Mouse (Mus musculus) gastrocnemius, adult 8-10 months (tissue): ENCODE data around the gene Smim13. TPM values are rescaled to one million over a fixed set of nuclear protein-coding genes. Genes with fewer than 3 reads are reported as not detected.
A peak's percentile ranks its signal among the peaks of the same experiment; 100 is the strongest.
"Not testable (repeated sequence)": the region's sequence is repeated elsewhere in the genome, so short reads cannot be mapped to it uniquely, and the experiment has no call there.

Experiments
- DNase-seq, 2 experiments: peaks; one replicate each; pipeline ENCODE4 v3.0.0; 2022; ENCODE audit warnings: low spot score in 2 of 2
- total RNA-seq, 4 experiments: library from RNA; stranded (reverse); gene quantifications; 2 replicates each; pipeline ENCODE4 v1.2.4; 2022

The Smim13 gene
- total RNA-seq, 4 experiments from 2014 or later: 37.3 to 49.1 (median 39.6) TPM

- DNase-seq: no peak
These were observed 11.4 kb upstream of the Smim13 start for GRCm38 (mm10) chr13:41238035-41238804.

- DNase-seq: no peak
These were observed 10.9 kb upstream of the Smim13 start for GRCm38 (mm10) chr13:41238805-41239130.

DNA sequence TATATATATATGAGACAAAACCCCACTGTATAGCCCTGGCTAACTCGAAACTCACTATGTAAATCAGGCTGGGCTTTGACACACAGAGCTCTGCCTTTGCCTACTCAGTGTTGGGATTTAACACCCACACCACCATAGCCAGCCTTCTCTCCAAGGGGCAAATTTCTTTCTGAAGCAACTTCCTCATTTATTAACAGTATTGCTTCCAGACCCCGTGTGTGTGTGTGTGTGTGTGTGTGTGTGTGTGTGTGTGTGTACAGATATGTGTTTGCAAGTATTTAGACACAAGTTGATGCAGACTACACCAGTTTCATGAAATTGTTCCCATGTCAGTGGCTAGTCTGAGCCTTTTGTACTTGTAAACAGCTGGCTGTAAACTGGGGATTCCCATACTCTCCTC lies 8.1 kb upstream of the Smim13 start:
- DNase-seq: no peak

- no peak for DNase-seq
These were observed 5.3 kb upstream of the Smim13 start for GRCm38 (mm10) chr13:41244306-41244830.

DNA sequence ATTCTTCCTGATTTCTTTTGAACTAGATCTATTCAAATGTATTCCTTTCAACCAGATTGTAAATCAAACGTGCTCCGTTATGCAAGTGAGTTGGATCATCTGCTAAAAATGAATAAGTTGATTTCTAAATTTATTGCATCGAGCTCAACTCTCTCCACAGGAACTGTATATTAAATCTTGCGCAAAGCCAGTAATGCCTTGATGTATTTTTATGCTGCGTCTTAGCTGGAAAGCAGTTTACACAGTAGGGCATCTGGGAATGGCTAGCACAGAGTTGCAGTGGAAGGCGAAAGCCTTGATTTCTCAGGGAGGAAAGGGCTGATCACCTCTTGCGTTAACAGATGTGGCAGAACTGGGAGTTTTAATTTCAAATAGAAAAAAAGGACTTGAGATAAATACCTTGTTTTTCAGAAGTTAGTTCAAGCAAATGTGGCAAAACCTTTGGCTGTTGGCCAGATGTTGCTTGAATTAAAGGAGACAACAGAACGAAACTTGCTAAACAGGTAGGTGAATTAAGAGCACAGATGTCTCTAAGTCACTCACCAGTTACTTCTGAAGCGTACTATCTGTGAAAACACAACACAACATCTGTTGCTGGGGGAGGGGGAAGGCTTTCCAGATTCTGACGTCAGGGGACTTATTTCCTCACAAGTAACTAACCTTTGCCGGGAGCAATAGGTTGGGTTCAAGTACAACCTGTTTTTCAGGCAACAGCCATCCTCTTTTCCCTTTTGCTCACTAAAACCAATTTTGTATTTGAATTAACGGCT lies 708 bp upstream of the Smim13 start:
- DNase-seq: no peak

GRCm38 (mm10) chr13:41250318-41250981 lies 806 bp downstream of the Smim13 start:
- DNase-seq: no peak

- not testable (repeated sequence) for DNase-seq
These were observed 1.6 kb downstream of the Smim13 start for GRCm38 (mm10) chr13:41251232-41251631.

DNA sequence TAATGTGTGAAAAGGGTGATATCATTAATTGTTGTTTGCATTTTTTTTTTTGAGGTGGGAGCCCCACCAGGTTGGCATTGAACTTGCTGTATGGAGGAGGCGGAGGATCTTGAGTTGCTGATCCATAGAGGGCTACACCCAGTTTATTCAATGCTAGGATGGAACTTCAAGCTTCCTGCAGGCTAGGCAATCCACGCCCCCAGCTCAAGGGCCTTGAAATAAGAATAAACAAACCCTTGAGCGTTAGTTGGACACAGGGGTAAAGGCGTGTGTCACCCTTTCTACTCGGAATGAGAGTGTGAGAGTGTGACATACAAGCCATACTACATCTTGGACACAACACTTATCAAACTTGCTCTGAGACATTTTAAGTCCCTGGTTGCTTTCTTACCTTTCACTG lies 2.0 kb downstream of the Smim13 start:
- no peak for DNase-seq

GRCm38 (mm10) chr13:41252141-41252540 lies 2.5 kb downstream of the Smim13 start:
- no peak for DNase-seq

DNA sequence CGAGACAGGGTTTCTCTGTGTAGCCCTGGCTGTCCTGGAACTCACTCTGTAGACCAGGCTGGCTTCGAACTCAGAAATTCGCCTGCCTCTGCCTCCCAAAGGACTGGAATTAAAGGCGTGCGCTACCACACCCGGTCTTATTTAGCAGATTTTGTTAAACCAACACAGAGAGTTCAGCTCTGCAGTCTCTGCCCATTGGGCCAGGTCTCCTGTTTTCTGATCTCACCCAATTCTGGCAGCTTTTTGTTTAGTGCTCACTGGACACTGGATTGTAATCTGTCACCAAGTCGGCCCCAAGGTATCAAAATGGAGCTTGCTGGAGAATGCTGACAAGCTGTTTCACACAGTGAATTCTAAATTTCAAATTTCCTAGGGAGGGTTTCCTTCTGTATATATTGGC lies 3.1 kb downstream of the Smim13 start:
- no peak for DNase-seq

DNA sequence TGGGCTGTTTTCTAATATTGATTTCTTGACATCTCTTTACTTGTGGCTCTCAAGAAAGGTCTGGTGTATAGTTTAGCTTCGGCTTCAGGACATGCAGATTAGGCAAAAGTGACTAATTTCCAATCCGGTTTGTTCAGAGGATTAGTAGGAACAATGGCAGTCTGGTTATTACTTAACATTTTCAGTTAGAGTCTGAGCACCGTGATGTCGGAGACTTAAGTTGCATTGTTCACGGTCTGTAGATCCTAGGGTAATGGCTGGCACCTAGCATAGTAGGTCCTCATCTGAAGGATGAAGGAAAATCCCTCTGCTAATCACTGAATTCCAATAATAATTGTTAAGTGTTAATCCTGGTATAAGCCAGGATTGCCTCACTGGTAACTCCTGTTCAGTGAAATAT lies 6.5 kb downstream of the Smim13 start:
- DNase-seq: no peak

DNA sequence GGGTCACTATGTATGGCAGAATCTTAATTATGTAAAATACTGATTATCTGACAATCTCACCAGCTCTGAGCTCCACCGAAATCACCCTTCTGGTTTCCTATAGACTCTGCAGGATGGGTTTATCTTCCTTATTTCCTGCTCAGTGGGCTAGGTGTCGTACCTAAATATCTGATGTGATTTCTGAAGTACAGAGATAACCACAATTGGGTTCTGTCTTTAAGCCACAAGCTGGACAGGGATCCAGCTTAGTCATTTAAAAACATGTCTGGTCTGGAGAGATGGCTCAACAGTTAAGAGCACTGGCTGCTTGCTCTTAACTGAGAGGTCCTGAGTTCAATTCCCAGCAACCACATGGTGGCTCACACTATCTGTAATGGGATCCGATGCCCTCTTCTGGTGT lies 7.3 kb downstream of the Smim13 start:
- no peak for DNase-seq

- DNase-seq: no peak
These were observed 8.2 kb downstream of the Smim13 start for GRCm38 (mm10) chr13:41257851-41258250.

DNA sequence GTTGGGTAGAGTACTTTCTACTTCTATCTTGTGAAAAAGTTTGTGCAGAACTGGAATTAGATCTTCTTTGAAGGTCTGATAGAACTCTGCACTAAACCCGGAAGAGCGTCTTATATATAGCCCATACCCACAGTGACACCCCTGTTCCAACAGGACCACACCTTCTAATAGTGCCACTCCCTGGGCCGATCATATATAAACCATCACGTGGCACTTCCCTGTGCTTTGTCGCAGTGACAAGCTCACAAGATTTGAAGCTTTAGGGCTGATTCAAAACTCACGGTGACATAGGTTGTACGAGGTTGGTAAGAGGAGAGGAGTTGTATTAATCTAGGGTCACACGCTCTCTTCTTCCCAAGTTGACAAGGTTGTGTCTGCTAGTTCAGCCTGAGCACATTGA lies 12.0 kb downstream of the Smim13 start:
- DNase-seq: not testable (repeated sequence)

DNA sequence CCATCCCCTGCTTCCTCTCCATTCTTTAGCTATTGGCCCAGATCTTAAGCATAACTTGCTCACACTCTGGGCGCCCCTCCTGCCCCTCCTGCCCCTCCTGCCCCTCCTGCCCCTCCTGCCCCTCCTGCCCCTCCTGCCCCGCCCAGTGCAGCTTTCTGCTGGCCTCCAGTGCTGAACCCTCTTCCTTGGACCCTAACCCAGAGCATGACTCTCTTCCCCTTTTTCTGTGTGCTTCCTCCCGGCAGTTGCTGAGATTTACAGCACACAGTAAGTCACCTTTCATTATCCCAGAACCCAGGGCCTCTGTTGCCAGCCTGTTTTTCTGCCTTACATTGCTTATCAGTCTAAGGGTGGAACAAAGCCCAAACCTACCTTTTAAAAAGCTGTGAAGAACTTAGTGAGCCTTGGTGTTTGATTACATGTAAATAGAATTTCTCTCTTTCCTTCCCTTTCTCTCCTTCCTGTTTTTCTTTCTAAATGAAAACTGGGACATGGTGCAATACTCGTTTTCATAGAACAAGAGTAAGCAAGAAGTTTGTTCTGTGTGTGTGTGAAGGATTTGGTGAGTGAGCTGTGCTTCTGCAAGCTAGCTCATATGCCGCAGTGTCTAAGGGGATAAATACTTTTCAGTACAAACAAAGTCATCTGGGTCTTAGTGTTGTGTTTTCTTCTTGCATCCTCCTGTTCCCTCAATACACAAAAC lies 13.8 kb downstream of the Smim13 start:
- no peak for DNase-seq

DNA sequence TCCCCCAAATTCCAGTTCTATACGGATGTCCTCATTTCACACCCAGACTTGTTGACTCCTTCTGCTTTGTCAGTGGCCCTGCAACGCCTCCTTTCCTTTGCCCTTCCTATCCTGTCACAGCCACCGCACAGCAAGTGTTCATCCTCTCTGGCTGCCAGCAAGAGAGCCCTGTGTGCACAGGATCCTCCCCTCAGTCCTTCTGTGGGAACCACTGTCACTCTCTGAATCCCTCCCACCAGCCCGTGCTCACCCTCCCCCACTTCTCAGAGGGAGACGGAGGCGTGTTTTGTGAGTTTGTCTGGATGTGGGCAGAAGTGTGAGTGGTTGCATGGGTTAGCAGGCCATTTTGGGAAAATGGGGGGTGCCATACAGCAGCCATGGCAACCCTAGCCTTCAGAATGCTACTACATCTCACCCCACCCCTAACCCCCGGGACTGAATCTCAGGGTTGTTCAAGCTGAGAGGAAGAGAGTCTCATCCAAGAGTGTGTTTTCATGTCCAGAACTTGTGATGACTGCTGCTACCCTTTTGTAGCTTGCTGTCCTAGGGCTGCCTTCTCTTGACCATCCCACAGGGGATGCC lies 18.3 kb downstream of the Smim13 start:
- no peak for DNase-seq

GRCm38 (mm10) chr13:41273927-41274650 lies 24.4 kb downstream of the Smim13 start, which contains the start of gene Gm17364:
Gene Gm17364 (minus strand): TSS chr13:41273977.
- DNase-seq: no peak

DNA sequence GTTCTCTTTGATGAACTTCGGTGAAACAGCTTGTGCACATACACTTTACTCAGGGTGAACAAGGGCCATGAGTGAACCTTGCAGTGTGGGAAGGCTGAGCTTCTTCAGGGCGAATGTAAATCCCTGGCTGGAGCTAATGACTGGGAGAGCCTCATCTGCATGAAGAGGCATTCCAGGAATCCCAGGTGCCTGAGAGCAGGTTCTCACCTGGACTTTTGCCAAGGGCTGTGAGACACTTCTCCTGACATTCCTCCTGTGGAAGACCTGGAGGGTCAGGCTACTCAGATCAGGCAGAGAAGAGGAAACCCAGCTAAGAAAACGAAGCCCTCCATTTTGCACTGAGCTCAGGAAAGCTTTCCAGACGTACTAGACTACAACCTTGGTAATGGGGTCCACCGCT lies 31.1 kb downstream of the Smim13 start:
- DNase-seq: no peak

DNA sequence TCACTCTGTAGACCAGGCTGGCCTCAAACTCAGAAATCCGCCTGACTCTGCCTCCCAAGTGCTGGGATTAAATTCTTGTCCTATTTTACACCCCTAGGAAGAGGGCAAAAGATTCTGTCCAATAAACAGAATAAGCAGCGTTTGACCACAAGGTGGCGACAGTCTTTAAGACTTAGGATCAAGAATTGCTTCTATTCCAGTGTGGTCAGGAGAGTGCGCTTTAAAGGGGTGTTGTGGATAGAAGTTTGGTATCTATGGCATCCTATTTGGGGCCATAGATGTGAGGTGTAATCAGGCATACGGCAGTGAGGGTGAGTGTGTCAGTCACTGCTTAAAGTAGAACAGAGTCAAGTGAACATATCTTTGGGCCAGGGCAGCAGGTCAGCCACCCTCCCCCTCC lies 33.6 kb downstream of the Smim13 start:
- DNase-seq: peak; percentile 38 to 39

DNA sequence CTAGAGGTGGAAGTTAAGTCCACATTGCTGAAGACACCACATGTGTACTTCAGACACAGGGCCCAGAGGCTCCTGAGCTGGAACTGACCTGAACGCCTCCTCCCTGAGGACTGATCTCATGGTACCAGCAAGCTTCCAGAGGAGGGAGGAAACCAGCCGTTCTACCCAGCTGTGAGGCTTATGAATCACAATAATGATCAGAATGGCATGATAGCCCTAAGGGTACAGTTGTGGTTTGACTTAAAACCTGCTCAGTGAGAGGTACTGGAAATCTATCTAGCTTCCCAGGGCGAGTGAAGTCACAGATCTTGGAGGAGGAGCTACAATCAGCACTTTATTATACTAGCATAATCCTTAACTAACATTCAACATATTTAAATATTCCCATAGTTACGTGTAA lies 35.8 kb downstream of the Smim13 start:
- no peak for DNase-seq
